Mouse (Mus musculus) liver, embryonic 14.5 days (tissue): ENCODE data around the gene Myo1g. TPM values are rescaled to one million over a fixed set of nuclear protein-coding genes. Genes with fewer than 3 reads are reported as not detected.

Experiments used
- ATAC-seq: fragments of 200-750 bp; cut with Nextera tagmentation; 2 replicates; pipeline ENCODE4 v1.8.0; 2017; ENCODE audit warnings: moderate number of reproducible peaks, mild to moderate bottlenecking, moderate library complexity; ENCODE audit not compliant: insufficient read depth
- DNase-seq, 3 experiments: peaks; one replicate each; pipeline ENCODE4 v3.0.0-alpha.2; 2012 to 2013; ENCODE audit warnings: low read depth in 3 of 3, low spot score in 3 of 3
- H3K27ac ChIP-seq: fragments of 300-500 bp; sonication (generic); 2 replicates; pipeline ENCODE4 v1.5.1; 2014; ENCODE audit warnings: moderate library complexity, mild to moderate bottlenecking, control low read depth, inconsistent platforms
- H3K27me3 ChIP-seq: fragments of 300-500 bp; sonication (generic); 2 replicates; pipeline ENCODE4 v1.6.1; 2014; ENCODE audit warnings: mild to moderate bottlenecking, low read length, moderate library complexity; ENCODE audit not compliant: control insufficient read depth, insufficient read depth
- H3K36me3 ChIP-seq: fragments of 300-500 bp; sonication (generic); replicated peaks from 2 replicates; pipeline ENCODE4 v1.6.1; 2014; ENCODE audit warnings: low read depth; ENCODE audit not compliant: control insufficient read depth, insufficient read depth
- H3K4me1 ChIP-seq, 2 experiments: fragments of 200-500 bp in 1 of 2; fragments of 300-500 bp in 1 of 2; sonication (generic) in 1 of 2; replicated peaks; 2 replicates each; pipeline ENCODE4 v1.6.1; 2012 to 2014; ENCODE audit warnings: antibody characterized with exemption in 1 of 2, inconsistent platforms in 1 of 2, low read length in 1 of 2; ENCODE audit not compliant: control insufficient read depth in 2 of 2, insufficient read depth in 2 of 2
- H3K4me2 ChIP-seq: fragments of 300-500 bp; sonication (generic); 2 replicates; pipeline ENCODE4 v1.6.1; 2014; ENCODE audit warnings: low read depth, mild to moderate bottlenecking, control low read depth, moderate library complexity
- H3K4me3 ChIP-seq, 2 experiments: fragments of 200-500 bp in 1 of 2; fragments of 300-500 bp in 1 of 2; sonication (generic) in 1 of 2; 2 replicates each; pipeline ENCODE4 v1.5.1; 2012 to 2014; ENCODE audit warnings: low read depth in 2 of 2, low read length in 2 of 2, mild to moderate bottlenecking in 2 of 2, control low read depth in 1 of 2, inconsistent platforms in 1 of 2, moderate library complexity in 1 of 2; ENCODE audit not compliant: insufficient read depth in 1 of 2
- H3K9ac ChIP-seq: fragments of 300-500 bp; sonication (generic); replicated peaks from 2 replicates; pipeline ENCODE4 v1.6.1; 2014; ENCODE audit warnings: mild to moderate bottlenecking, control low read depth, moderate library complexity
- H3K9me3 ChIP-seq: fragments of 300-500 bp; sonication (generic); 2 replicates; pipeline ENCODE4 v1.6.1; 2016; ENCODE audit warnings: low read length, mixed read lengths; ENCODE audit not compliant: control insufficient read depth
- CTCF ChIP-seq: IDR thresholded peaks from 2 replicates; pipeline ENCODE4 v1.5.1; 2016; ENCODE audit warnings: antibody characterized with exemption, low read depth, control low read depth
- EP300 ChIP-seq: IDR thresholded peaks from 2 replicates; pipeline ENCODE4 v1.6.1; 2016; ENCODE audit warnings: antibody characterized with exemption, low read depth
- WGBS: fragments of 180-500 bp; shearing (Covaris S2); extraction: QIAGEN DNeasy Blood & Tissue Kit; methylation state at CpG from one replicate; pipeline ENCODE4 v1.1.7; 2014; ENCODE audit not compliant: insufficient replicate concordance; 5-methylcytosine and 5-hydroxymethylcytosine counted together
- polyA plus RNA-seq, 2 experiments: library from polyadenylated mRNA; depleted of rRNA in 1 of 2; stranded (reverse) in 1 of 2; unstranded in 1 of 2; fragments of >200 nt; fragmentation: Nextera tagmentation in 1 of 2; extraction: Ambion mirVana in 1 of 2; gene quantifications; 2 replicates each; pipeline versions ENCODE4 v1.2.1 to v1.2.3; 2012 to 2014

The Myo1g gene
- polyA plus RNA-seq, 2 experiments: 5.7 to 7.0 TPM

DNA sequence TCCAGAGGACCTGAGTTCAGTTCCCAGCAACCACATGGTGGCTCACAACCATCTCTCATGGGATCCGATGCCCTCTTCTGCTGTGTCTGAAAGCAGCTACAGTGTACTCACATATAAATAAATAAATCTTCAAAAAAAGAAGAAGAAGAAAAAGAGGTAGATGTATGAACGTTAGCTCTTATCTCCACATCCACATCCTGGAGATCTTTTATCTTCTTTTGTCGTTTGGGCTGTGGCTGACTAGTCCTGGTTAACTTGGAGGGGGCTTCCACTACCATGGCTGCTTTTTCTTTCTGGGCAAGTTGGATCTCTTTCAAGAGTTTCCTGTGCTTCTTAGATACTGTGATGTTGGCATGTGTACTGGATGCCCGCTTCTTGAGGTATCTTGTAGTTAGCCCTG lies 42.4 kb upstream of the Myo1g start:
- WGBS: 50% methylated on average over 4 of the region's 4 CpGs
- Histone ChIP-seq H3K27me3 (no peaks in the 10 kb centered on the region), H3K4me1 (peaks cover 4 to 15% of the 10 kb centered on the region in 2 experiments)

DNA sequence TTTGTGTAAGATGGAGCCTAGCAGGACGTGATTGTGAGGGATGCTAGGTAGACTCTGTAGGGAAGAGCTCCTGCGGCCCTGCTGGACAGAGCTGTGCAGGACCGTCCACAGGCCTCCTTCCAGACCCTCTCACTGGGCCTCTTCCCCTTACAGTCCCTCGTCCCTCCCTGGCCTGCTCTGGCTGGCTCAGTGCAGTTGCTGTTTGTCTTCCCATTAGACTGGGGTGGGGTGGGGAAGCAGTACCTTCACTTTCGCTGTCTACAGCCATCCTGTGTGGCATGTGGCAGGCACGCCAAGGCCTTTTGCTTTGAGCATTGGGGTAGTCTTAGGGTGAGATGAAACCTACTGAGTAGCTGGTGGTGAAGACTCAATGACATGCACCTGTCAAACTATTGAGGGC lies 41.6 kb upstream of the Myo1g start:
- TF ChIP-seq EP300 (no peak), CTCF (no peak)
- no peak for DNase-seq
- Histone ChIP-seq H3K27ac (no peak overlapping the region), H3K9me3 (no peaks in the 10 kb centered on the region), H3K4me3 (no peak overlapping the region), H3K27me3 (no peaks in the 10 kb centered on the region), H3K4me1 (peaks cover 2 to 12% of the 10 kb centered on the region in 2 experiments; a peak in 3 of 4 replicates), H3K4me2 (0 out of 2 replicates have a peak overlapping the region, but pooled peaks have one; percentile 11), H3K36me3 (no peaks in the 10 kb centered on the region; the same call in 1 of the 2 replicates), H3K9ac (no peak overlapping the region)
- peak; percentile 23; the same call in 1 of the 2 replicates for ATAC-seq
- 42% methylated on average over 6 of the region's 6 CpGs for WGBS

More for the DNA sequence above, 42.4 kb upstream of the Myo1g start:
- TF ChIP-seq CTCF: no peak
- no peak for TF ChIP-seq EP300
- DNase-seq: no peak
- no peak for ATAC-seq
- no peak overlapping the region for H3K27ac ChIP-seq
- H3K4me2 ChIP-seq: no peak overlapping the region
- H3K9me3 ChIP-seq: no peaks in the 10 kb centered on the region
- H3K4me3 ChIP-seq: no peak overlapping the region
- no peaks in the 10 kb centered on the region; the same call in 1 of the 2 replicates for H3K36me3 ChIP-seq
- no peak overlapping the region for H3K9ac ChIP-seq

DNA sequence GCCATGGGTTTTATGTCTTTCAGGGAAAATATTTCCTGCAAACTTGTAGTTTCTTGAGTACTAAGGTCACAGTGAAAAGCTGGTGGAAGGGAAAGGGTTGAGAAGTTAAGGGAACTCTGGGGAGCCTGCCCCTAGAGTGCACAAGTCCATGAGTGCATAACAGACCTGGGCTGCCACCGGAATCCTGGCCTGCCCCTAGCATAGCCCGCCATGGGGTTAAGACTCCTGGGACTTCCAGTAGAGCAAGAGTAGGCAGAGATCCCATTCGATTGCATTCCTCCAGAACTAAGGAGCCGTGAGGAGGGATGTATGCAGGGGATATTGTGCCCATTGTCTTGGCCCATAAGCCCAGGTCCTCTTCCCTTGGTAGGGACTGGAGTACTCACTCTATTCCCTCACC lies 40.7 kb upstream of the Myo1g start:
- peak overlapping the region; percentile 15 to 39; a peak in 2 of 4 replicates for H3K4me3 ChIP-seq

DNA sequence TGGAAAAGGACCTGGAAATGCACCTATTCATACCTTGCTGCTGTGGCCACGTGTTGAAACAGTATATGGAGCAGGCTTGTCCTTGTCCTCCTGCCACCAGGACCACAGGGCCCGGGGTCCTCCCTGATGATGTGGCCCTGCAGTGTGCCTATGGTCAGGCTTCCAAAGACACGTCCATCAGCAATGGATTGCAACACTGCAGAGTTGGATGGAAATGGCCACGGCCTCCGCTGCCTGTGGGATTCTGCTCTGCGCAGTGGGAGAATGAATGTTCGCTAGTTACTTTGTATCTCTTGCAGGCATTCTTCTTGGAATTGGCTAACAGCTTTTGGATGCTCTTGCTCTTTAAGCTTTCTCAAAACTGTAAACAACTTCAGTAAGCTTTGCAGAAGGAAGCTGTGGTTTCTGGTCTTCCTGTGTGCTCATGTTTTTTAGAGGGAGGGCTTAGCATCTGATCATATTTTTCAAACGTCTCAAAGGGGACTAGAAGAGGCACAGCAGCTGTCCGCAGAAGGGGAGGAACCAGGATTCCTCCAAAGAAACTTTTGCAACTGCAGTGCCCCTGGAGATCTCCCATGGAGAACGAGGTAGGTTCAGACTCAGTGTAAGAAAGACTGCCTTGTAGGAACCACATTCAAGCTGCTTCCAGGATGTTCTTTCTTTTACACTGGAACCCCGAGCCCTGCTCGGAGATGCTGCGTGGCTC lies 40.0 kb upstream of the Myo1g start:
- Histone ChIP-seq H3K9me3 (no peaks in the 10 kb centered on the region), H3K27ac (no peak overlapping the region), H3K4me1 (peaks cover 2 to 11% of the 10 kb centered on the region in 2 experiments; a peak in 1 of 4 replicates), H3K4me3 (peak overlapping the region; percentile 15 to 39; a peak in 3 of 4 replicates), H3K36me3 (no peaks in the 10 kb centered on the region; the same call in 1 of the 2 replicates), H3K4me2 (peak overlapping the region; percentile 11), H3K27me3 (no peaks in the 10 kb centered on the region), H3K9ac (peak overlapping the region; percentile 18; the same call in 1 of the 2 replicates)
- 0 out of 2 replicates have a peak, but pooled peaks have one; percentile 17 for ATAC-seq
- WGBS: 18% methylated on average over 13 of the region's 13 CpGs
- TF ChIP-seq CTCF: no peak
- no peak for TF ChIP-seq EP300
- no peak for DNase-seq

More for the DNA sequence above, 40.7 kb upstream of the Myo1g start:
- TF ChIP-seq CTCF (no peak), EP300 (no peak)
- no peaks in the 10 kb centered on the region; the same call in 1 of the 2 replicates for H3K36me3 ChIP-seq
- peak overlapping the region; percentile 28; the same call in 1 of the 2 replicates for H3K4me2 ChIP-seq
- DNase-seq (no peak), ATAC-seq (no peak)
- 50% methylated on average over 4 of the region's 4 CpGs for WGBS
- H3K4me1 ChIP-seq: peaks cover 2 to 11% of the 10 kb centered on the region in 2 experiments; a peak in 2 of 4 replicates
- H3K9me3 ChIP-seq: no peaks in the 10 kb centered on the region
- no peak overlapping the region for H3K9ac ChIP-seq
- H3K27ac ChIP-seq: no peak overlapping the region
- no peaks in the 10 kb centered on the region for H3K27me3 ChIP-seq

DNA sequence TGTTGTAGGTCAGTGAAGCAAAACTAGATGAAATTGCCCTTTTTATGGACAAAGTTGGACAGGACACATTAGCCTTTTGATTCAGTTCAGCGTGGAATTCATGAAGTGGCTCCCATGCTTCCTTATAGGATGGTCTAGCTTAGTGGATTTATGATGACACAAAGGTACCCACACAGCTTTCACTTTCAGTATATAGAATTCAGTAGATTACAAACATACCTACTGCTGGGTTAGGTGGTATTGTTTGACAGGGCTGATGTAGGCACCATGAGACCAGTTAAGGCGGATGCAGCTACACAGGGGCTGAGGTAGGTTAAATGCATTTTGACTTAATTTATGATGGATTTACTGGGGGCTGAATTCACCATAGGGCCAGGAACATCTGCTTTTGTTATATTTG lies 39.2 kb upstream of the Myo1g start:
- 82% methylated on average over 2 of the region's 2 CpGs for WGBS
- no peak for DNase-seq
- H3K27ac ChIP-seq: no peak overlapping the region
- no peak overlapping the region for H3K4me3 ChIP-seq
- H3K27me3 ChIP-seq: no peaks in the 10 kb centered on the region
- no peak overlapping the region for H3K4me2 ChIP-seq
- peaks cover 2 to 11% of the 10 kb centered on the region in 2 experiments; a peak in 1 of 4 replicates for H3K4me1 ChIP-seq
- no peaks in the 10 kb centered on the region; the same call in 1 of the 2 replicates for H3K36me3 ChIP-seq
- TF ChIP-seq CTCF (no peak), EP300 (no peak)
- ATAC-seq: no peak
- no peak overlapping the region; the same call in 1 of the 2 replicates for H3K9ac ChIP-seq
- no peaks in the 10 kb centered on the region for H3K9me3 ChIP-seq
